8 mouse cellular contexts compared by ENCODE assay signal in the genomic region with DNA sequence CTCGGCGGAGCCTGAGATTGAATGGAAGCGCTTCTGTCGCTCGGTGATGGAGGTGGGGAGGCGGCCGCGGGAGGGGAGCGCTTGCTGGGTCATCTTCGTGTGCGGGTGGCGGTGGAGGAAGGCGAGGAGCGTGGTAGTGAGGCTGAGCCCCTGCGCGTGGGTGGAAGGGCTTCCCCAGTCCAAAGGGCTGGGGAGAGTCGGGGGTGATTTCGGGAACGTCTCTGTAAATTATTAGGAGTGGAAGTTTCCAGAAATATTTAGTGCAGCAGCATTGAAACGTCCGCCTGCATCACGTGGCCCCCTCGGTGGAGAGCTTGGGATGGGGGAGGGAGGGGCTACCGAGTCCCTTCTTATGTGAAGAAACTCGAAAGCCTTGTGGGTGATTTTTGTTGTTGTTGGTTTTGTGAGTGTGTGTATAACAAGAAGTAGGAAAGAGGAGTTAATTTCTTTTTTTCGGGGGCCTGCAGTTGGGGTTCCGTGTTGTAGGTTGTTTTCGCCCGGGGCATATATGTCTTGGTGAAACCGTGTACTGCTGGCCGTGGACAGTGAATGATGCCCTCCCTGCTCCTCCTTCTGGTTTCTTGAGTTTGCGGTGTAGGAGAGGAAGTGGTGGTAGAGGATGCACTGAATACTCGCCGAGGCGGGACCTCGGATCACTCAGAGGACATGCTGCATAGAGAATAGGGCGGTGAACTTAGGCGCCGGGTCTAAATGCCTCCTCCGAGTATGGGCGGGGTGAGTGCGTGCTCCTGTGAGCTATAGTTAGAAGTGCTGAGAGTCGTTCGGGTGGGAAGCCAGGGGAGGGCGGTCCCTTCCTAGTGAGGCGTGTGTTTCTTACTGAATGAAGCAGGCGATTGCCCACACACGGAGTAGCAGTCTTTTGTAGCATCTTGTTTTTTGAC. TPM values are rescaled to one million over a fixed set of nuclear protein-coding genes. Genes with fewer than 3 reads are reported as not detected.
DNase-seq lines count a peak whose midpoint lies in the region; ATAC-seq and TF ChIP-seq lines count a peak whose summit lies in the region.

No protein-coding gene starts in this region.

- peaks cover 1% of the 10 kb centered on the region; the same call in 1 of the 2 replicates for H3K36me3 ChIP-seq in forebrain, embryonic 15.5 days
- H3K36me3 ChIP-seq in neural tube, embryonic 15.5 days, result no peaks in the 10 kb centered on the region

- H3K4me2 ChIP-seq in forebrain, embryonic 15.5 days (replicated peaks), result peak overlapping the region; percentile 77
- H3K4me2 ChIP-seq in neural tube, embryonic 15.5 days, result peak overlapping the region; percentile 82

- H3K9me3 ChIP-seq in forebrain, embryonic 15.5 days, result no peaks in the 10 kb centered on the region
- H3K9me3 ChIP-seq in neural tube, embryonic 15.5 days (replicated peaks), result no peaks in the 10 kb centered on the region

- no peaks in the 10 kb centered on the region for H3K27me3 ChIP-seq in forebrain, embryonic 15.5 days
- no peaks in the 10 kb centered on the region for H3K27me3 ChIP-seq in neural tube, embryonic 15.5 days (replicated peaks)

- peak overlapping the region; percentile 86 for H3K4me3 ChIP-seq in forebrain, embryonic 15.5 days
- H3K4me3 ChIP-seq in lung, adult 2 months (replicated peaks; ENCODE audit: extremely low read depth, low read depth, low read length), result peak overlapping the region; percentile 96
- peak overlapping the region; percentile 93 for H3K4me3 ChIP-seq in neural tube, embryonic 15.5 days (replicated peaks)

- peak overlapping the region; percentile 92 for H3K9ac ChIP-seq in forebrain, embryonic 15.5 days (replicated peaks)
- peak overlapping the region; percentile 98 for H3K9ac ChIP-seq in neural tube, embryonic 15.5 days (replicated peaks)

- peaks cover 25% of the 10 kb centered on the region for H3K4me1 ChIP-seq in forebrain, embryonic 15.5 days
- H3K4me1 ChIP-seq in lung, adult 2 months (ENCODE audit: control insufficient read depth, insufficient read depth, low read length), result peaks cover 9% of the 10 kb centered on the region
- H3K4me1 ChIP-seq in neural tube, embryonic 15.5 days, result peaks cover 28% of the 10 kb centered on the region

- WGBS in forebrain, embryonic 15.5 days, result under 1% methylated on average over 48 of the region's 48 CpGs
- WGBS in lung, adult 2 months, result under 1% methylated on average over 48 of the region's 48 CpGs
- under 1% methylated on average over 48 of the region's 48 CpGs for WGBS in neural tube, embryonic 15.5 days

- TF ChIP-seq CTCF in lung, adult 2 months (IDR thresholded peaks at IDR 0.05; ENCODE audit: insufficient read depth, low read length), result no peak

- peak; percentile 49; the same call in 1 of the 2 replicates for TF ChIP-seq POLR2A in lung, adult 2 months (IDR thresholded peaks at IDR 0.05; ENCODE audit: borderline replicate concordance, extremely low read depth, low read depth, low read length)

- H3K27ac ChIP-seq in forebrain, embryonic 15.5 days (replicated peaks), result peak overlapping the region; percentile 100
- H3K27ac ChIP-seq in neural tube, embryonic 15.5 days (replicated peaks), result peak overlapping the region; percentile 100

- intact Hi-C loops in heart, postnatal 25 days (cut with DNase I), result loop anchor here (2.0 to 10.0 kb wide), 6 partner anchors 50 to 1685 kb away; a partner anchor contains a TSS

- ATAC-seq in forebrain, embryonic 15.5 days (replicated peaks), result no peak
- no peak for ATAC-seq in neural tube, embryonic 15.5 days (ENCODE audit: low FRiP score)

- peak; percentile 93 for DNase-seq in ES-CJ7 (ENCODE audit: low read depth, low spot score)
- DNase-seq in cerebellum, adult 11-12 months, result peak; percentile 65
- DNase-seq in heart, postnatal 25 days (ENCODE audit: low spot score), result peak; percentile 66
- DNase-seq in layer of hippocampus, adult 18-20 months (ENCODE audit: low spot score in 2 of 2), result peak; percentile 22 to 57
- DNase-seq in lung, adult 2 months, result peak; percentile 70
- DNase-seq in testis, postnatal 14 days (ENCODE audit: low spot score), result peak; percentile 75

RNA-seq across cellular contexts. Expression of a gene that starts 1.2 kb away (rescaled TPM):
- polyA plus RNA-seq in forebrain, embryonic 15.5 days (2015; fragmentation: Nextera tagmentation; extraction: Ambion mirVana), result 94.2 and 97.0 TPM in 2 replicates
- total RNA-seq in heart, postnatal 25 days (2021), result 10 to 100 TPM; 33.9 to 44.3 TPM
- 10 to 100 TPM; 63.3 to 68.2 TPM for total RNA-seq in layer of hippocampus, adult 18-20 months (2021)
- 5.6 and 7.1 TPM in 2 replicates for polyA plus RNA-seq in lung, adult 2 months (2012; rRNA removed)
- polyA plus RNA-seq in neural tube, embryonic 15.5 days (2015; fragmentation: Nextera tagmentation; extraction: Ambion mirVana), result 61.6 and 63.7 TPM in 2 replicates

RNA-seq across cellular contexts. Expression of a gene that starts 49.6 kb away (rescaled TPM):
- 31.1 and 32.6 TPM in 2 replicates for polyA plus RNA-seq in forebrain, embryonic 15.5 days (2015; fragmentation: Nextera tagmentation; extraction: Ambion mirVana)
- total RNA-seq in heart, postnatal 25 days (2021), result 10 to 100 TPM; 33.1 to 36.4 TPM
- total RNA-seq in layer of hippocampus, adult 18-20 months (2021), result 10 to 100 TPM; 78.9 to 84.7 TPM
- polyA plus RNA-seq in lung, adult 2 months (2012; rRNA removed), result 5.9 and 9.7 TPM in 2 replicates
- 25.2 and 26.3 TPM in 2 replicates for polyA plus RNA-seq in neural tube, embryonic 15.5 days (2015; fragmentation: Nextera tagmentation; extraction: Ambion mirVana)

Comparison
In these comparisons a context has a peak if more than half of its experiments do, and no peak if none do; other contexts are left out.
1. DNase-seq: peak in every context shown above with its lines; median percentile 93 in ES-CJ7; 75 in testis, postnatal 14 days; 70 in lung, adult 2 months; 66 in heart, postnatal 25 days; 65 in cerebellum, adult 11-12 months; 40 in layer of hippocampus, adult 18-20 months.